Mouse (Mus musculus): ENCODE measurements around the gene Nrxn3. TPM values are rescaled to one million over a fixed set of nuclear protein-coding genes. Genes with fewer than 3 reads are reported as not detected.

Gene Nrxn3
- polyA plus RNA-seq, 1 experiment = 0.09 TPM

DNA sequence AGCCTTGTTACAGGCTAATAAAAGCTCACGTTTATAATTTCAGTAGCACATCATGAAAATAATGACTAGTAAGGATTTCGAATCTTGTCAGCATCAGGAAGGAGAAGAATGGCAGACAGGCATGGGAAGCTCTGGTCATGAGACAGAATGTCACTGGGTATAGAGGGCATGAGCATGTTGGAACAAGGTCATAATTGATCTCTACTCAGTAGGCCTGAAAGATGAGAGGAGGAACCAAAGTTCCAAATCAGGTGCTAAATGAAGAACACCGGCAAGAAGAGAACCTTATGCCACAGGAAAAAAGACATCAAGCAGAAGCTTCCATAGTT is 1615.5 kb downstream of the Nrxn3 start:
- Histone ChIP-seq H3K4me1 (no peaks in the 10 kb centered on the region), H3K36me3 (replicated peaks; ENCODE audit: low read length) (no peaks in the 10 kb centered on the region), H3K4me3 (replicated peaks) (no peak overlapping the region), H3K9me3 (no peaks in the 10 kb centered on the region), H3K27me3 (replicated peaks) (no peaks in the 10 kb centered on the region)
- TF ChIP-seq FLI1 (IDR thresholded peaks at IDR 0.05; ENCODE audit: low read length) (no peak), GATA1 (IDR thresholded peaks at IDR 0.05; ENCODE audit: borderline replicate concordance, low read length) (no peak)
